Mouse (Mus musculus): Measurements from ENCODE around the gene Col13a1. TPM values are rescaled to one million over a fixed set of nuclear protein-coding genes. Genes with fewer than 3 reads are reported as not detected.

The Col13a1 gene
- total RNA-seq, 2 experiments from 2014 or later: not detected

GRCm38 (mm10) chr10:61909004-61909403 is 69.9 kb downstream of the Col13a1 start:
- no peak for ATAC-seq (ENCODE audit: poor library complexity, severe bottlenecking)

DNA sequence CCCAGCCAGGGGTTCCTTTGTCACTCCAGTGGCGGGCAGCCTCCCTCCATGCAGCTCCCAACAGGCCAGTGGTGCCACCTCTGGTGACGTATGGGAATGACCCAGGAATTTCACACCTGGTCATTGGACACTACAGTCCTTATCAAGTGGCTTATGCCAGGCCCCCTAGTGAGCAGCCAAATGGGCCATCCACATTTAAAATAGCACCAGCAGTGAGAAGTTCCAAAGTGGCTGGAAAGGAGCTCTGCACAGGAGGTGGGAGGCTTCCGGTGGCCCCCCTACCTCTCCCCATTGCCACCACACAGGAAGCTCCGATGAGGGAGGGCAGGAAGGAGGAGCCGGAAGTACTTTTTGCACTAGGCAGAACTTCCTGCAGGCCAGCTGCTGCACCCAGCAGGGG is 72.7 kb downstream of the Col13a1 start:
- peak; percentile 40; the same call in 1 of the 2 replicates for ATAC-seq (ENCODE audit: poor library complexity, severe bottlenecking)

DNA sequence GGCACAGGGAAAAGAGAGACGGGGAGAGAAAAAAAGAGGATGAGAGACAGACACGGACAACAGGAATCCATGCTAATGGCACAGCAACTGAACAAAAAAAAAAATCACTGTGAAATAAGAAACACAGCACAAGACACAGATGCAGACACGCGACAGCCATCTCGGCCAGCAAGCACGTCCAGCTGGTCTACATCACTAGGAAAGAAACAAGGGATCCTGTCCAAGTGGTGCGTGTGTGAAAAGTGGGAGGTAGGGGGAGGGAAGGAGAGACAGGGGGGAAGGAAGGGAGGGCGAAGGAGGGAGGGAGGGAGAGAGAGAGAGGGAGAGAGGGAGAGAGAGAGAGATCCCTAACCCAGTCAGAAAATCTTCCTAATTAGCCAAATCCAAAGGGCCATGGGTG is 73.6 kb downstream of the Col13a1 start:
- ATAC-seq (ENCODE audit: poor library complexity, severe bottlenecking): no peak

DNA sequence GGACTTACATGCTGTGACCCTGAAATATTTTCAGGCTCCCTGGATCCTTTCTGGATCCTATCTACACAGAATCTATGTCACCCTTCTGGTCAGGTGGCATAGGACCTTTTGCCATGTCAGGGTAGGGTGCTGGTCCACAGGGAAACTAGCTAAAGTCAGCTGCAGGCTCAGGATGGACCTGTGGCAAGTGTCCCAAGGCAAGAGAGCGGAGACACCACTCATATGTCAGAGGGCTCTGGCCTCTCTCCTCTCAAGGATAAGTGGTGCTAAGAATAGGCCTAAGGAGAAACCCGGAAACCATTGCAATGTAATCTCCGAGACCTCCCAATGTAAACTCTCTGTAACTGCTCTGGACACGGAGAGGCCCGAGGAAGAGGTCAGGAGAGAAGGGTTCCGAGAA is 80.8 kb downstream of the Col13a1 start:
- ATAC-seq (ENCODE audit: poor library complexity, severe bottlenecking): no peak

GRCm38 (mm10) chr10:61894564-61894963 is 84.3 kb downstream of the Col13a1 start:
- ATAC-seq (ENCODE audit: poor library complexity, severe bottlenecking): no peak

GRCm38 (mm10) chr10:61891138-61891537 is 87.8 kb downstream of the Col13a1 start:
- ATAC-seq (ENCODE audit: poor library complexity, severe bottlenecking): no peak

- no peak for ATAC-seq (ENCODE audit: poor library complexity, severe bottlenecking)
Measured at GRCm38 (mm10) chr10:61890294-61890693, 88.6 kb downstream of the Col13a1 start.

- no peak for ATAC-seq (ENCODE audit: poor library complexity, severe bottlenecking)
Measured at GRCm38 (mm10) chr10:61879427-61879826, 99.5 kb downstream of the Col13a1 start.

DNA sequence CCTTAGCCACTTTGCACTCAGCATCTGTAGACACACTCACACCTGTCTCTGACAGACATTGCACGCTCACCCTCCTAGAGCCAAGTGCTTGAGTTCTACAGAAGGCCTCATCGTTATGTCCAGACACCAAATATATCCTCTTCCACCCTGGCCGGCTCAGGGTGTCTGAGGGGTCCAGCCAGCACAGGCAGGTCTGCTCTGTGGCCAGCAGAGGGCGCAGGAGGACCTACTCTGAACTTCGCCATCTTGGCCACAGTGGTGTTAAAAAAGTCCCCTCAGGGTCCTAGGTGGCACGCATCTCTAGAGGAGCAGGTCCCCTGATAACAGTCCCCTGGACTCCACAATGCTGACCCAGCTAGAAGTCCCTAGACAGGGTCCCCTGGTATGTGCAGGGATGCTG is 101.1 kb downstream of the Col13a1 start:
- ATAC-seq (ENCODE audit: poor library complexity, severe bottlenecking): peak; percentile 67; the same call in 1 of the 2 replicates

DNA sequence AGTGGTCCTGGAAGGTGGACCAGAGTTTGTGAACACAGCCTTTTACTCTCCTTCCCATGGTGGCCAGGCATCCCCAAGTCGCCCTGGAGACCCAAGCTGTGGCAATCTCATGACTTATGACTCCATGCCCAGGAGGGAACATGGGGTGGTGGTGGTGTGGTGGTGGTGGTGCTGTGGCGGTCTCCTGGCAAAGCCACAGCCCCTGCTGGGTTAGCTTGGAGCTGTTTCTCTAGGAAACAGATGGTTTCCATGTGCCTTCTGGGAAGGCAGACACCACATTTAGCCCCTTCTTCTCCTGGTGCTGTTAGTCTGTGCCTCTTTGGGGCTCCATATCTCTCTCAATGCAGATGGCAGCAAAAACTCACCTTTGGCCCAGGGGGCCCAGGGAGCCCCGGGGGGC is 109.1 kb downstream of the Col13a1 start:
- ATAC-seq (ENCODE audit: poor library complexity, severe bottlenecking): no peak

DNA sequence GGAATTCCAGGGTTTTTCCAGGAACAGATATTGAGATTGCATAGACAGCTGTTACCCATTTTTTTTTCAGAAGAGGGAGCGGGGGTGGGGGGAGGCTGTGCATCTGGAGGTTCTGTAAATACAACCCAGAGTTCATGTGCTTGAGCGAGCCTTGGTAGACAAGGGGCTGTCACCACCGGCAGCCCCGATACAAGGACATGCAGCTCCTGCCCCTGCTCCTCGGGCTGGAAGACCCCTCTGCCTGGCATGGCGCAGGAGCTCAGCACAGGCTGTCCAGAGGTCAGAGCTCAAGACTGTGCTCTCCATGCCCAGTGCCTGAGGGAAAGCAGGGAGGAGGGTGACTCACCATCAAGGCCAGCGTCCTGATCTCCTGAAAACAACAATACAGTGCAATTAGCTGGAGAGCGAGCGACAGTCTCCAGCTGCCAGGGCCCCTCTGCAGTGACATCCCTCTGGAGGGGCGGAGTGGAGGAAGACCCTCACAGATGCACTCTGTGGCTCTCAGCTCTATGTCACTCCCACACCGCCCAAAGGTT is 112.8 kb downstream of the Col13a1 start:
- ATAC-seq (ENCODE audit: poor library complexity, severe bottlenecking): no peak

DNA sequence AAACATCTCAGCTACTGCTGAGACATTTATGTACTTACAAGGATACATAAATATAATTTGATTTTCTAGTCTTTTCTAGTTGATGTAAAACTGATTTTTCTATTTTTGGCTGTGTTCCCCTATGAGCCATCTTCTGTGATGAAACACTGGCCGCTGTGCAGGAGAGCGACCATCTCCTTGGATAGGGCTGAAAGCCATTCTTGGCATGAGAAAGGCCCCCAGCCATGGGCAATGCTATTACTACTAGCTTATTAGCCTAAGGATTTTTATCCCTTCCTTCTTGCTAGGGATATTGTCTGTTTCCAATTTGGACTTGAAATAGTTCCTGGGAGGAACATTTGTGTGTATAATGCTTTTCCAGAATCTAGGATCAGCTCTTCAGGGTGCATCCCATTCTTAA is 119.5 kb downstream of the Col13a1 start:
- no peak for ATAC-seq (ENCODE audit: poor library complexity, severe bottlenecking)

DNA sequence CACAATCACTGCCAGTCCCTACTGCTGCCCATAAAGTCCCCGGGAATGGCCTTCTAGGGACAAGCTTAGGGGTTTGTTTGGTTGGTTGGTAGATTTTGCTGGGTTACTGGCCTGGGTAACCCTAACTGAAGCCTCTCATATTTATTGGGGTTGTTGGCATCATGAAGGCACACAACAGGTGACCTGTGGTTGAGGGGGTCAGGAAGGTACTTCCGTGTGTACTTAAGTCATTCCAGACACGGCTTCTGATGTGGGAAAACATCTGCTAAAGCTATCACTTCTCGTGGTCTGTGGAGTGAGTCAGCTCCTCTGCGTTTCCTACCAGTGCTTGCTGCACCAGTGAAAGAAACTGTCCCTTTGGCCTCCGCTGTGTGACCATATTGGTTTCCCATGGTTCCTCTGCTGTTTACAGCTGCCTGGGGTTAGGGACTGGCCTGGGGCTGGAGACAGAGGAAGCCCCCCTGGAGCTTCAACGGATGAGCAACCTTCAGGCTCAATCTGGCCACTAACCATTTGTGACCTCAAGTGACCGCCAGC is 123.7 kb downstream of the Col13a1 start:
- ATAC-seq (ENCODE audit: poor library complexity, severe bottlenecking): no peak

- no peak for ATAC-seq (ENCODE audit: poor library complexity, severe bottlenecking)
Measured at GRCm38 (mm10) chr10:61852824-61853223, 126.1 kb downstream of the Col13a1 start.

GRCm38 (mm10) chr10:61848553-61848952 is 130.4 kb downstream of the Col13a1 start:
- ATAC-seq (ENCODE audit: poor library complexity, severe bottlenecking): no peak

GRCm38 (mm10) chr10:61845476-61845875 is 133.4 kb downstream of the Col13a1 start:
- no peak for ATAC-seq (ENCODE audit: poor library complexity, severe bottlenecking)

DNA sequence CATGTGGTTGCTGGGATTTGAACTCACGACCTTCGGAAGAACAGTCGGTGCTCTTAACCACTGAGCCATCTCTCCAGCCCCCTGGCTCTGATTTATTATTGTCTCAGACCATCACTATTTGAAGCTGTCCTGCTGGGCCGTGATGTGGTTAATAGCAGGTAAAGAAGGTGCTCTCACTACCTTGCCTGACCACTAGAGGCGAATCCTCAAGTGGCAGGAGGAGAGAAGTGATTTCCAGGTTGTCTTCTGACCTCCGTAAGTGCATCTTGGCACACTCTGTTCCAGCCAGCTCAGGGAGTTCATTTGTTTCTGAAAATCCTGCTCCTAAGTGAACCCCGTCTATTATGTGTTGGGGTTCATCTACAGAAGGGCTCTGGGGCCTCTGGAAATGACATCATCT is 134.4 kb downstream of the Col13a1 start:
- ATAC-seq (ENCODE audit: poor library complexity, severe bottlenecking): no peak

- ATAC-seq (ENCODE audit: poor library complexity, severe bottlenecking): no peak
Measured at GRCm38 (mm10) chr10:61842261-61842660, 136.6 kb downstream of the Col13a1 start.

DNA sequence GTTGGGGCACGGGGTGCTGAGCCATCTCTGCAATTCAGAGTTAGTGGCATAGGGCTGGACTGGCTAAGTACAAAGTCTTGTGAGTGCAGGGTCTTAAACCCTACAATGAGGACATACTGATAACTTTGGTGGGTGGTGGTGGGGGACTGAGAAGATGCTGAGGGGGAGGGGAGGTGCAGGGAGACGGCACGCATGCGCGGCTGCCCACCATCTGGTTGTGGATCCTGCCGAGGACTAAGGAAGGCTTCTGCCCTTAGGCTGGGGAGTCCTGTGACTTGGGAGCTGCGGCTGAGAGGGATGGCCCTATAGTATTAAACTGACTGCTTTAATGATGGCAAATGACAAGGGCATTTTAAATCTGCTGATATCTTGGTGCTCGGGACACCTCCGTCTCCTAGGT is 139.6 kb downstream of the Col13a1 start:
- ATAC-seq (ENCODE audit: poor library complexity, severe bottlenecking): no peak

GRCm38 (mm10) chr10:61838769-61839168 is 140.1 kb downstream of the Col13a1 start:
- ATAC-seq (ENCODE audit: poor library complexity, severe bottlenecking): 0 out of 2 replicates have a peak, but pooled peaks have one; percentile 57

DNA sequence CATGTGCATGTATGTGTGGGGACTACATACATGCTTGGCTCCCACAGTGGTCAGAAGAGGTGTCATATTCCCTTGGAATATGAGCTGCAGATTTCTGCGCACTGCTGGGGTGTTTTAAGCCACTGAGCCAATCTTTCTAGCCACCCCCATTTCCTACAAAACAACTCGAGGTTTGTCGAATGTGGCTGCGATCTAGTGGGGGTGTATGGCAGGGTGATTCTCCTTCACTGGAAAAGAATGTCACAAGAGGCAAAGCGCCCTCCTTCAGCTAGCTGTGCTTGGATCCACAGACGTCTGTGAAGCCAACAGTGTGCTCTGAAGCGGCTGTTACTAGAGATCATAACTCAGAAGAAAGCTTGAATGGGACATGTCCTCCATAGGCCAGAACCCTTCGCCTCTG is 141.6 kb downstream of the Col13a1 start:
- ATAC-seq (ENCODE audit: poor library complexity, severe bottlenecking): no peak

- no peak for ATAC-seq (ENCODE audit: poor library complexity, severe bottlenecking)
Measured at GRCm38 (mm10) chr10:61834288-61834687, 144.6 kb downstream of the Col13a1 start.

GRCm38 (mm10) chr10:61832713-61833112 is 146.2 kb downstream of the Col13a1 start:
- no peak for ATAC-seq (ENCODE audit: poor library complexity, severe bottlenecking)

Measured in megakaryocyte, adult 5-6 weeks (primary cell).